Mouse (Mus musculus) 3134 (cell line): ENCODE data around the gene Ppme1.

Source experiments
- DNase-seq: peaks from one replicate; pipeline ENCODE4 v3.0.0-alpha.2; 2011; ENCODE audit warnings: low spot score; ENCODE audit not compliant: insufficient read length; ENCODE audit errors: extremely low read depth

The Ppme1 gene

GRCm38 (mm10) chr7:100328636-100329035 is 43.5 kb downstream of the Ppme1 start:
- DNase-seq: no peak

DNA sequence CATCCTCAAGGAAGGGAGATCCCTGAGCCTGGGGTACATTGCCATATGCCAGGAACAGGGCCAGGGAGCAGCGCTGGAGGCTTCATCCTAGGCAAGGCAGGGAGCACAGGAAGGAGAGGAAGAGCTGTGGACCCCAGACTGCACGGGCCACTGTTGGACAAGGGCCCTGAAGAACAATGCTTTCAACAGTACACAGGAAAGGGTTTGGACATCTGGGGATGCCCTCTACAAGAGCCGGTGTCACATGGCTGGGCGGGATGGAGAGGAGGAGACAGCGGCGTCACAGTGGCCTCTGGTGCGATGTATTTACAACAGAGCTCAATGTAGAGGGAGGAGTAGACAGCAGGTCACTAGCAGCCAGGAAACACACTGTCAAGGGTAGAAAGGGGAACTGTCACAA is 44.6 kb downstream of the Ppme1 start:
- DNase-seq: no peak

GRCm38 (mm10) chr7:100325482-100325881 is 46.6 kb downstream of the Ppme1 start:
- DNase-seq: no peak

- no peak for DNase-seq
Measured at GRCm38 (mm10) chr7:100323721-100324120, 48.4 kb downstream of the Ppme1 start.

DNA sequence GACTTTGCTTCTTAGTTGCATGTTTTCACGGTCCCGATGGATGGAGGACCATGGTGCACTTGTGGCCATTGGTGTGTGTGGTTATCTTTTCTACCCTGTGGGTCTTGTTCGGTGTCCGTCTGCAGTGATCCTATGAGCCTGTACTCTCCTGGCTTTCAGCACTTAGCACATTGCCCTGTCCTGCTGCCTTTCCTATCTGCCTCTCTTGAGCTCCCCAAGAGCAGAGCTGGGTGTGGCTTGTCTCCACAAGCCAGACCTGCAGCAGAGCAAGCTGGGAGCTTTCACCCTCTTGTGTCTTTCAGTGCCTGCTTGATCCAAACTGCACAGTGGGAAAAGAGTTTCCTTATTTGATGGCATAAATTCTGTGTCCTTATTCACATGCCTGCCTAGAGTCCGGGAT is 54.6 kb downstream of the Ppme1 start:
- no peak for DNase-seq

GRCm38 (mm10) chr7:100316924-100317323 is 55.2 kb downstream of the Ppme1 start:
- no peak for DNase-seq

DNA sequence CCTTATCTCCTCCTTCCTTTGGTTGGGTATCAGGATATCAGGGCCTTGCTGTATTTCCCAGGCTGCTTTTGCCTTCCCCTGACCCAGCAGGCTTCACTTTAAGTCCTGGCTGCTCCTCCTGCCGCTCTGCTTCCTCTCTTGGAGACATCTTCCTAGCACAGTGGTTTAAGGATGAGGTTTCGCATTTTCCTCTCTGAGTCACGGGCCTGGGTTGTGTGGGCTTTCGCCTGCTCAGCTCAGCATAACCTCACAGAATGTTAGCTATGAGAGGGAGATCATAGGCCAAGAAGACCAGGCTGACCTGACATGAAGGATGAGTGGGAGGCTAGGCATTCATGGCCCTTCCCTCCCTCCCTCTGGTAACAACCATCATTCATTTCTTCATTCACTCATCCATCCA is 59.4 kb downstream of the Ppme1 start:
- DNase-seq: no peak

GRCm38 (mm10) chr7:100310290-100310689 is 61.8 kb downstream of the Ppme1 start:
- DNase-seq: no peak

- DNase-seq: no peak
Measured at GRCm38 (mm10) chr7:100309679-100310078, 62.4 kb downstream of the Ppme1 start.

- peak; percentile 43 for DNase-seq
Measured at GRCm38 (mm10) chr7:100309216-100309615, 62.9 kb downstream of the Ppme1 start.

DNA sequence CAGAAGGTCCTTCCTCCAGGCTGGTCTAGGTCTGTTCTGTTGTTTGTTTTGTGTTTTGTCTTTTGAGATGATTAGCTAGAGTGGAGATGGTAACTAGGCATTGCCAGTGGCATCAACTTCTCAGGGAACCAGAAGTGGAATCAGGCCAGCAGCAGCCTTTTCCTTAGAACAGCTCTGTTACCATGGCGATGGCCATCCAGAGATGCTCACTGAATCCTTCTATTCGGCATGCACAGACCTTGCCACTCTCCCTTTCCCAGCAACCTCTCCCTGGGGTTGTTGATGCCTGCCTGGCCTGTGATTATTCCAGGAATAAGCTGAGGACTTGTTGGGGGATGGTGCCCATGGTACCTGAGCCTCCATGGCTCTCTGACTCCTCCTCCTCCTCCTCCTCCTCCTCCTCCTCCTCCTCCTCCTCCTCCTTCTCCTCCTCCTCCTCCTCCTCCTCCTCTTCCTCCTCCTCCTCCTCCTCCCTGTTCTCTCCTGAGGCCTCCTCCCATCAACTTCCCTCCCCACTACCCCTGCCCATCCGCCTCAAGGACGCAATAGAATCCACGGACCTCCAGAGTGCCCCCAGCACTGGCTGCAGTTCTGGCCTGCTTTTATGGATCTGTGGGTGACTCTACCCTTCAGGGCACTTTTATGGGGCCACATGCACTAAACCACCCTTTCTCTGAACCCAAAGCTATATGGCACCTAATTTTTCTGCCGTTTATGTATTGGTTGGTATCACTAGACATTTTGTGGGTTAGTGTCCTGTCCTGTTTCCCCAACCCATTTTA is 64.0 kb downstream of the Ppme1 start:
- no peak for DNase-seq

- DNase-seq: no peak
Measured at GRCm38 (mm10) chr7:100305894-100306293, 66.2 kb downstream of the Ppme1 start.

DNA sequence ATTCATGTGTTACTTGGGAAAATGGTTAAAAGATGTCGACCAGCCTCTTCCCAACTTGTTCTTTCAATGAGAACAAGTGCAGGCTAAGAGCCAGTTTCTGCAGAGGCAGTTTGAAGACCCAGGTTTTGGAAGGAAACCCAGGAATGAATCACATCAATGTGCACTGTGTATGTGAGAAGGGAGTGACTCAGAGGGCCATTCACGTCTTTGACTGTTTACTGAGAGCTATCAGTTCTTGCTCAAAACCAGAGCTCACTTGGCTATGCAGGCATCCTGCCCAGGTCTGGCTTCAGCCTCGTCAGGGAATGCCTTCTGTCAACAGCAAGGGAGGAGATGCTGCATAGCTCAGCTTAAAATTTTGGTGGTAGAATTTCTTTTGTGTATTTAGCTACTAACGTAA is 69.8 kb downstream of the Ppme1 start:
- peak; percentile 64 for DNase-seq

DNA sequence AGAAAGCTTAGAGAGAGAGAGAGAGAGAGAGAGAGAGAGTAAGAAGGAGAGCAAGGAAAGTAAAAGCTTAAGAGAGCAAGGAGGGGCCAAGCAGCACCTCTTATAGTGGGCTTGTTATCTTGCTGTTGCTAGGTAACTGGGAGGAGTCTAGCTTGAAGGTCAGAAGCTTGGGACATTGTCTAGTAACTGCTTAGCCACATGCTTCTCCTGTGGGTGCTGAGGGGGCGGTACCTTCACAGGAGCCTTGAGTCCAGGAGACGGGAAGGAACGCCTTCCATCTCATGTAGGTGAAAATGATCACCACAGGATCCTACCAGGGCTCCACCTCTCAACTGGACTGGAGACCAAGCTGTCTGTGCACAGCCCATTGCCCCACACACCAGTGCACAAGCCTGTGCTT is 70.7 kb downstream of the Ppme1 start:
- DNase-seq: no peak

- no peak for DNase-seq
Measured at GRCm38 (mm10) chr7:100298861-100299510, 73.1 kb downstream of the Ppme1 start.

- DNase-seq: no peak
Measured at GRCm38 (mm10) chr7:100296699-100297098, 75.4 kb downstream of the Ppme1 start.

- DNase-seq: no peak
Measured at GRCm38 (mm10) chr7:100295745-100296144, 76.4 kb downstream of the Ppme1 start.

DNA sequence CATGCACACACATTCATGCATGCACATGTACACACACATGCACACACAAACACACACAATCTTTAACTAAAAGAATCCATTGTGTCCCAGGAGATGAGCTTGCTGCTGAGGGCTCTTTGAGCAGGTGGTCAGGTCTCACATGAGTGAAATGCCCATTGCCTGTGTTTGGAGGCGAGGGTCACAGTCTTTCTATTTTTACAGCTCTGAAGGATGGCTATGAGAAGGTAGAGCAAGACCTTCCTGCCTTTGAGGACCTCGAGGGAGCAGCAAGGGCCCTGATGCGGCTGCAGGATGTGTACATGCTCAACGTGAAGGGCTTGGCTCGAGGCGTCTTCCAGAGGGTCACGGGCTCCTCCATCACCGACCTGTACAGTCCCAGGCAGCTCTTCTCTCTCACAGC is 78.6 kb downstream of the Ppme1 start:
- no peak for DNase-seq

DNA sequence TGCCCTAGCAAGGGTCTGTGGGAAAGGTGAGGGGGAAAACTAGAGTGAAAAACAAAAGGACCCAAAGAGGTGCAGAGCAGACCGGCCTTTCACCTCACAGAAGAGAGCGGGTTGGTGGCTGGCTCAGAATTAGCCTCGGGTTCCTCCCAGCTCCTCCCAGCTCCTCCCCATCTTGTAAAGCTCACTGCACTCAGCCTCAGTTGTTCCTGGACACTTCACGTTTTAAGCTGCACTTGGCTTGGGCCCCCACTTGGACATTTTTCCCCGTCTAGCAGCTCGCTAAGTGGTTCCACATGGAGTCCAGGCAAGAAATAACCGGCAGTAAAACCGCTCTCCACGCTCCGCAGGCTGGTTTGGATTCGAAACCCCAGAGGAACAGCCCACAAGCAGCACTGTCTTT is 83.5 kb downstream of the Ppme1 start:
- DNase-seq: peak; percentile 37

GRCm38 (mm10) chr7:100287748-100288578 is 84.1 kb downstream of the Ppme1 start:
- peak; percentile 39 for DNase-seq

- DNase-seq: peak; percentile 64
Measured at GRCm38 (mm10) chr7:100285383-100285782, 86.7 kb downstream of the Ppme1 start, which contains the start of gene P4ha3. P4ha3 (plus strand) TSS chr7:100285520.
